Mouse (Mus musculus): Measurements from ENCODE around the gene Rdh13.
A peak's percentile ranks its signal among the peaks of the same experiment; 100 is the strongest.

Gene Rdh13

DNA sequence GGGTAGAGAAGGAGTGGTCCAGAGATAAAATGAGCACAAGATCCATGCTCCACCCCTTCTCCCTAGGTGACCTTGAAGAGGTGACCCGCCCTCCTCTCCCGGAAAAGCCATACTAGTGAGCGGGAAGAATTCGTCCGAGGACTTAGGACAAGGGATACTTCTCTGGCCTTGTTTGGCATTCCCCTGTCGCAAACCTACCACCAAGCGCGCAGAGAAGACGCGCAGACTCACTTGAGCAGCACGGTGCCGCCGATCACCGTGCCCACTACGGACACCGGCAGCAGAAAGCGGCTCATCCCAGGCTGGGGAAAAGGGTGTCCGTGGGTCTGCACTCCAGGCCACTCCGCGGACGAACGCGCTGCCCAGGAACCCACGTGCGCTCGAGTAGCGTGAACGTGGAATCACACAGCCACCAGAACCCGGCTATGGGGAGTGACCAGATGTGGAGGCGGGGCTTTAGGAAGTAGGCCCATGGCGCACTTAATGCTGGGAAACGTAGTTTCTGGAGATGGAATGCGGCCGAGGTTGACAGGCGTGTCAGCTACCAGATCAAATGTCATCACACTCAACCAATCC is at the start of gene Rdh13:
Rdh13 (minus strand) TSS at position 434 of the 576 bp plus-strand sequence.
- peak; percentile 78 to 86 for DNase-seq (ENCODE audit: low spot score in 2 of 2)

DNA sequence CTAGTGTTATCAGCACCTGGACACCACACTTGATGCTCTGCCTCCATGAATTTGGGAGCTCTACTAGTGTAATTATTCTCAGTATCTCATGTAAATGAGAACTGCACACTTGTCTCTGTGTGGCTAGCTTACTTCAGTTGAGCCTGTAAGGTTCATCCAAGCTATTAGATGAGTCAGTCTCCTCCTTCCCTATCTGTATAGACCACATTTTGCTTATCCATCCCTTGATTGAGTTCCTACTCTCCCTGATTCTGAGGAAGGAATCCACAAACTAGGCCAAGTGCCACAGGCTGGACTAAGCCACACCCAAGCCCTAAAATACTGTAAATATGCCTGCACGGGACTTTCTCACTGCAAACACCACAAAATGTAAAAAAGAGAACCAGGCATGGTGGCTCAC is 48.5 kb upstream of the Rdh13 start:
- DNase-seq (ENCODE audit: low spot score in 2 of 2): no peak

DNA sequence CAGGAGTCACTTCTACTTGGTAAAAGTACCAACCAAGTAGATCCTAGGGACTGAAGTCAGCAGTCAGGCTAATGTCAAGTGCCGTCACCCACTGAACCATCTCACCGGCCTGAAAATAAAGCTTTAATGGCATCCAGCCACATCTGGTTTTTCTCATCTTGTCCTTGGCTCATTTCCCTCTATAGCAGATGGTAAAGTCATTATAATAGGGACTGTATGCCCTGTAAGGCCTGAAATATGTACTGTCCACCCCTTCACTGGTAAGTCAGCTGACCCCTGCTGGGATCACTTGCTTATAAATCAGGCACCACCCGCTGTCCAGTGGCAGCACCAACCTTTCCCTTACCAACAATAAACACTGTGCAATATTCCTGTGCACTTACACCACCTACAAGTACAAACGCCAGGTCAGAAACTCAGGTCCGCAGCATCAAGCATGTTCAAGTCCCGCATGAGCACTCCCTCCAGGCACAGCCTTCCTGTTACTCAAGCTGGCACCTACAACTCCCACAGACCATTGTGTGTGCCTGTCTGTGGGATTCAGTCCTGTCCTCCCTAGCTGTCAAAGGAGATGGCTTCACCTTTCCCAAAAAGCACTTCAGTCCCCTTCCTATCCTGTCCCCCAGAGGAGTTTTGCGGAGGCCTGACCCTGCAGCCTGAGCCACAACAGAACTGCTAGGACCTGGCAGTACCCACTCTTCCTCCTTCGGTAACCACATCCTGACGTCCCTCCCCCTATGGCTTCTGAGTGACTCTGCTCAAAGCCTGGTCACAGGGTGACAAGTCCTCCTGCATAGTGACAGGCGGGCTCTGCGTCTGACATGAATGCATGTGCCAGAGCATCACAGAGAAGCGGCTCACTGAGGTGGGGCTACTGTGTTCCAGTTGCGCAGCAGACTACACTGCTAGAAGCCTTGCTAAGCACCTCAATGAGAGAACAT is 47.1 kb upstream of the Rdh13 start:
- DNase-seq (ENCODE audit: low spot score in 2 of 2): peak in 1 of 2 experiments; percentile 34

DNA sequence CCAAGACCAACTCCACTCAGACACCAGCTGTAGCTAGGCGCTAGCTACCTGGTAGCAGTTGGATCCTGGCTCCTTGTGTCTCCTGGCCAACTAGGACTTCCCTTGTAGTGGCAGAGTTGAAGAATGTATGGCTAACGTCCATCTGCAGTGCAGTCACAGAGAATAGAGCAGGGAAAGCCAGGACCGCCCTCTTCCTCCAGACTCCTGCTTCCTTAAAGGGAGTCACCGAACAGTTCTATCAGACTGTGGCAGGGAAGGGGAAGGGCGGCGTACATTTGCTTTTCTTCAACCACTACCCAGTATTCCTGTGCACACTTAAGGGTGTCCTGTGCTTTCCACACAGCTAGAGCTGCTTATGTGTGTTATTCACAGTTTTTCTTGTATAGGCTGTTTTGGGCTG is 45.9 kb upstream of the Rdh13 start:
- no peak for DNase-seq (ENCODE audit: low spot score in 2 of 2)

DNA sequence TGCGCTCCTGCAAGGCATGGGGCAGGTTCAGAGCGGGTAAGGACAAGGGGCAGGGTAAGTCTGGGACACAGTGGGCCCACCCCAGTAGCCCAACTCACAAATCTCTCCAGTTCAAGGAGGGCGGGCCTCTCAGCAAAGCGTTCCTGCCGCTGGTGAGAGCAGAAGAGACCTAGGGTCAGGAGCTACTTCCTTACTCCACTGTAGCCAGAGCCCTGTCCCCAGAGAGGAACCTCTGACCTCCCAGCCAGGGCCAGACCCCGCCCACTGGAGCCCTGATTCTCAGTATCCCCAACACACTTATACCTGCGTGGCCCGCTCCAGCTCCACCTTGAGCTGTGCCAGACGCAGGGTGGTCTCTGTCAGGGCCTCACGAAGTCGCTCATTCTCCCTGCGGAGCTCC is 36.8 kb upstream of the Rdh13 start:
- no peak for DNase-seq (ENCODE audit: low spot score in 2 of 2)

DNA sequence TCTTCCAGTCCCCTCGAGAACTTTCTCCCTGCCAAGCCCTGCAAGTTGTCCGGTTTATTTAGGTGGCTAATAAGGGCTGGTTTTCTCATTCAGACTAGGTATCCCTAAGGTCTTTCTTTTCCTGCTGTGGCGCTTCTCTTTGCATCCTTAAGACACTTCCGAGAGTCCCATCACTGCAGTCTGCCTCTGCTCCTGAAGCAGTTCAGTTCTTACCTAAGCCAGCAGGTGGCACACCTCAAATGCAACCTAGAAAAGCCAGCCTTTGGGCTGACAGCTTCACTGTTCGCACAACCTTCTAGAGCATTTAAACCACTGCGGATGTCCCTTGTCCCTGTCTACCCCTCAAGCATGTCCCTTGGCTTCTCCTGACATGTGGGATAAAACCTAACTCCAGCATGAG is 34.2 kb upstream of the Rdh13 start:
- DNase-seq (ENCODE audit: low spot score in 2 of 2): no peak

DNA sequence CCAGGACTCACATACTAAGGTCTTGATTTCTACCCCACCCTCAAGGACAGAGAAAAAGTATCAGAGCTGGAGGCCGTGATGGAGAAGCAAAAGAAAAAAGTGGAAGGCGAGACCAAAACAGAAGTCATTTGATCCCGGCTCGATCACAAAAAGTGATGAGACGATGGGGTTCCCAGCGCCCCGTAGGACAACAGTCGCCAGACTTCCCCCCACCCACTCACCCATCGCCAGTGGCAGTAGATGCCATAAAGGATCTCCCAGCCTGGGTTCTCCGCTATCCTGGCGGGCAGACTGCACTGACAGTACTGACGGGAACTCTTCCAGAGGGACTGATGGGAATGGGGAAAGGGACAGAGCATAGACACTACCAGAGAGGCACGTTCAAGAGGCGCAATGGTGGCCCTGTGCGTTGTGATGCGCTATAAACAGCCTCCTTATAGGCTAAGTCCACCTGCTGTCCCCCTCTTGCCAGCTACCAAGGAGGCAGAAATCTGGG is 33.4 kb upstream of the Rdh13 start:
- DNase-seq (ENCODE audit: low spot score in 2 of 2): no peak

DNA sequence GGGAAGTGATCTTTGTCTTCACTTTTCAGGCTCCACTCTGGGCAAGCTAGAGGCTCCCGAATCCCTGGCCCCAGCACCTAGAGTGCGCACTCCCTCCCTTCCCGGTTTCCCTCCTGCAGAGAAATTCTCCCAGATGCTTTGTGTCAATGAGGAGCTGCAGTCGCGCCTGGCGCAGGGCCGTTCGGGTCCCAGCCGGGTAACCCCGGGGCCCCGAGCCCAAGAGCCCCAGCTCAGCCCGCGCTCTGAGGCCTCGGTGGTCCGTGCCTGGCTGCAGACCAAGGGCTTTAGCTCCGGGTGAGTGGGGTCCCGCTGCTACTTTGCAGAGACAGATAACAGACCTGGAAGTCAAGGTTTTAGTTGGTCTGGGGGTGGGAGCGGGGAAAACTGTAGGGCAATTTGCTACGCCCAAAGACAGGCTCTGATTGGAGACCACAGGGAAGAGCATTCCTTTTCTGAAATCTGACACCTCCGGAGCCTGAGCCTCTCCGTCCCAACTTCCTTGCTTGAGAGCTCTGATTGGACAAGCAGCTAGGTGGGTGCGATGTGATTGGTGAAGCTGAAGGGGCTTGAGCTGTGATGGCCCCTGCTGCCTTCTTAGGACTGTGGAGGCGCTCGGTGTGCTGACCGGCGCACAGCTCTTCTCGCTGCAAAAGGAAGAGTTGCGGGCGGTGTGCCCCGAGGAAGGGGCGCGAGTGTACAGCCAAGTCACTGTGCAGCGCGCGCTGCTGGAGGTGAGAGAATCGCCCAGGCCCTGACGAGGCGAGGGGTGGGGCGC is 32.8 kb upstream of the Rdh13 start:
- no peak for DNase-seq (ENCODE audit: low spot score in 2 of 2)

DNA sequence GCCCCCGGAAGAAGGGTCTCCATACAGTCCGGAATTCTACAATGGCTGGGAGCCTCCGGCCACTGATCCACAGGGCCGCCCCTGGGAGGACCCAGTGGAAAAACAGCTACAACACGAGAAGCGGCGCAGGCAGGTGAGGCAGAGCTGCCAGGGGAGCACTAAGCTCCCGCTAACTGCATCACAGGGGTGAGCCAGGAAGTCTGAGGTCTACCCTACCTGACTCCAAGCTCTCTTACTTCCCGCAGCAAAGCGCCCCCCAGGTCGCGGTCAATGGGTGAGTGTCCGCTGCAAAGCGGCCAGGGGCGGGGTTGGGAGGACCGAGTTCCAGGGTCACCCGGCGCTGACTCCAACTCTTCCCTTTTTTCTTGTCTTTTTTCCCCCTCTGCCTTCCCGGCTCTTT is 28.5 kb upstream of the Rdh13 start:
- no peak for DNase-seq (ENCODE audit: low spot score in 2 of 2)

DNA sequence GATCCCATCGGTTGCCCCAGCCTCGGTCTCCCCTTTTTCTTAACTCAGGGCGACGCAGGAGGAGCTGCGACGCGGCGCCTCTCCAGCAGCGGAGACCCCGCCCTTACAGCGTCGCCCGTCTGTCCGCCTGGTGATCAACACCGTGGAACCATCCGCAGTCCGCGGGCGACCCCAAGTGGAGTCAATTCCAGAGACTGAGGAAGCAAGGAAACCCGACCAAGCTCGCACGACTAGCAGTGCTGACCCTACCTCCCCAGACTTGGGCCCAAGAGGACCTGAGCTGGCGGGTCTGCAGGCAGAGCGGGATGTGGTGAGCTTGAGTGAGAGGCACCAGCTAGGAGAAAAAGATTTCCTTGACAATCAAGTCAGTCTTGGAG is 25.7 kb upstream of the Rdh13 start:
- DNase-seq (ENCODE audit: low spot score in 2 of 2): peak; percentile 32 to 67

DNA sequence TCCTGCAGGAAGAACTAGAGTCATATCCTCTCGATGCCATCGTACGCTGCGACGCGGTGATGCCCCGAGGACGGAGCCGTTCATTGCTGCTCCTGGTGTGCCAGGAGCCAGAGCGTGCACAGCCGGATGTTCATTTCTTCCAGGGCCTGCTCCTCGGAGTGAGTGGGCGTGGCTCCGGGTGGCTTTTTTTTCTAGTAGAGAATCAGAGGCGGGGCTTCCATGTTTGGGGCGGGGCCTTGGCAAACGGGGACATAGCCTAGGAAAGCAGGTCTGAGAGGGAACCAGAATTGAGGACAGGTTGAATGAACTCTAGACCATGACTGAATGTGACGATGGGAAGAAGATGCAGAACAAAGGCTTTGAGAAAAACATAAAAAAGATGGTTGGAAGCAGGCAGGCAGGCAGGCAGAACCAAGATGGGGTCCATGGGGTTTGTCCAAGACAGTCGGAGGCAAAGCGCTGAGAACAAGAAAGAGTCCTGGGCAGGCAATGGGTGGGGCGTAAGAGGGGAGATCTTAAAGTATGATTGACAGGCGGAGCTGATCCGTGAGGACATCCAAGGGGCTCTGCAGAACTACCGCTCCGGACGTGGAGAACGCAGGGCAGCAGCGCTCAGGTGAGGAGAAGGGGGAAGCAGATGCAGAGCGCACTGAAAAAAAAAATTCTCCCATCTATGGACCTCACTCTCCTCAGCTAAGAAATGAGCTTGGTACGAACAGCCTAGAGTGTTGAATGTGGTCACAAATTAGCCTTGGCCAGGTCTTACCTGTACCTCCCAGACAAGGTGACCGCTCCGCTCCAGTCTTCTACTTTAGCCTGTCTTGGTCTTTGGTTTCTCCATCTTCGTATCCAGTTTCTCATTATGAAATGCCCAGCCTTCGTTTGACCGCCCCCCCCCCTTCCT is 25.1 kb upstream of the Rdh13 start:
- no peak for DNase-seq (ENCODE audit: low spot score in 2 of 2)

DNA sequence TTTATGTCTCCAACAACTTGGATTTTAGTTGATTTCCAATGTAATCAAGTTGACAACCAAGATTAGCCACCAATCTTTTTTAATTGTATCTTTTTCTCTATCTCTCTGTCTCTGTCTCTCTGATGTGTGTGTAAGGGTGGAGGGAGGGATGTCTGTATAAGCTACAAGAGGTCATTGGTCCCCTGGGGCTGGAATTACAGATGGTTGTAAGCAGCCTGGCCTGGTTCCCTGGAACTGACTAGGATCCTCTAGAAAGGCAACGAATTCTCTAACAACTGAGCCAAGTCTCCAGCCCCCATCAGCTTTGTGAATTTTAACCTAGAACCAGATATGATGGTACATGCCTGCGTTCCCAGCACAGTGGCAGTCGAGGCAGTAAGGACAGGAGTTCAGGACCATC is 22.4 kb upstream of the Rdh13 start:
- DNase-seq (ENCODE audit: low spot score in 2 of 2): no peak

DNA sequence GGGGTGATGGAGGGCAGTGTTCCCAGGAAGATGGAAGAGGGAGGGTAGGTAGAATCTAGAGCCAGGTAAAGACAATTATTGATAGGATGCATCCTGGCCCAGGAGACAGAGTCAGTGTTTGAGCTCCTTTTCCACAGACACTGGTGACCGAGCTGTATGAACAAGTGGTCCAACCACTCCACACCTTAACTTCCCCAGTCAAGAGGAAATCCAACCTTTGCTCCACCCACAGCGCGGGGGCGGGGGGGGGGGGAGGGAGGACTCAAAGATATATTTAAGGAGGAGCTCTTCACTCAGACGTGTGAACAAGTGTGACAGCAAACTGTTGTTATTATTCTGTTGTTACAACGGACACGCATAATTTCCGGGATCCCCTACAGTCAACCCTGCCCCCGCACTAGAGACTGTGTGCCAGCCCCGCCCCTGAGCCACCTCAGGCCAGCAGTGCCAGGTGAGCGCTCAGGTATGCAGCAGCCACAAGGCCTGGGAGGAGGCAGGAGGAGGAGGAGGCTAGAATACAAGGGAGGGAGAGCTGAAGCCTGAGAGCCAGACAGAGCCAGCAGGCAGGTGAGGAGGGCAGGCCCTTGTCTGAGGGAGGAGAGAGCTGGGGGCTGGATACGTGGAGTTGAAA is 18.9 kb upstream of the Rdh13 start:
- DNase-seq (ENCODE audit: low spot score in 2 of 2): no peak

DNA sequence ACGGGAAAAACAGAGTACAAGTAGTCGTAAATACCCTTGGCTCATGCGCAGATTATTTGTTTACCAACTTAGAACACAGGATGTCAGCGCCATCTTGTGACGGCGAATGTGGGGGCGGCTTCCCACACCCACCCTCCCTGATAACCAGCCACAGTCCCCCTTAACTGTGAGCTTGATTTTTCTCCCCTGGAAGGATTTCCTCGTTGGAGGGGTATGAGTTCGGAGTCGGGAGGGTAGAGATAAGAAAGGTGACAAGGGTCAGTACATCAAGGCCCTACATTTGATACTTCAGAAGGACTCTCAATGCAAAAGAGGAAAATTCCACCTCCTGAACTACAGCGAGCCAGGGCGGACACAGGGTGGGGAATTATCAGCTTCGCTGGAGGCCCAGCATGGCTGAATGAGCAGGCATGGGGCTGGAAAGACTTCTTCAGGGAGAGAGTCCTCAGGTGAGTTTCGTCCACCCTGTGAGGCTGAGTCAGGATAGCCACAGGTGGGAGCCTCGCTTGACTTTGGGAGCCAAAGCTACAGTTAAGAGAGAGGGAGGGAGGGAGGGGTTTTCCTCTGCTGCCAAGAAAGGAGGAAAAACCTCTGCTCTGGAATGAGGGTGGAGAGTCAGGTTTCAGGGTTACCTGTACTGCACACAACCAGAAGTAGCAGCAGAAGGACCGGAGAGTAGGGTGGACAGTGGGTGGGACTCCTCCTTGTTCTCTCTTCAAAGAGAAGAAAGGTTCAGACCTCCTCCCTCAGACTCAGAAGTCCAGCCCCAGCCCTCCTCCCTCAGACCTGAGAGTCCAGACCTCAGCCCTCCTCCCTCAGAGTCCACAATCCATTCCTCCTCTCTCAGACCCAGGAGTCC is 15.4 kb upstream of the Rdh13 start, which contains the start of gene Eps8l1:
Eps8l1 (plus strand) TSS at position 99 of the 859 bp plus-strand sequence.
- DNase-seq (ENCODE audit: low spot score in 2 of 2): no peak

DNA sequence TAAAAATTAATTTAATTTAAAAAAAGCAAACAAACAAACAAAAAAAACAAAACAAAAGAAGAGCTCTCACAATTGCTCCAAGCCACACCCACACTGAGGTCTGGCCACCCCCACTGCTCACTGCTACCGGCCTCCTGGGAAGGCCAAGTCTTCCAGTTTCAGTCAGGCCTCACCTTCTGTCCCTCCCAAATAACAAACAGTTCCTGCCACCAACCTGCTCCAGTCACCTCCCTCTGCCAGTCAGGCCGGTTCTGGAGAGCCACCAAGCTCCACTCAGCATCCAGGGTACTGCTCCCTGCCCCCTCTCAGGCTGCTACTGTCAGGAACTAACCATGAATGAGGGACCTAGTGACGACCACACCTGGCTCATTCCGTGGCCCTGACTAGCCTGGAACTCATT is 7.2 kb upstream of the Rdh13 start:
- no peak for DNase-seq (ENCODE audit: low spot score in 2 of 2)

DNA sequence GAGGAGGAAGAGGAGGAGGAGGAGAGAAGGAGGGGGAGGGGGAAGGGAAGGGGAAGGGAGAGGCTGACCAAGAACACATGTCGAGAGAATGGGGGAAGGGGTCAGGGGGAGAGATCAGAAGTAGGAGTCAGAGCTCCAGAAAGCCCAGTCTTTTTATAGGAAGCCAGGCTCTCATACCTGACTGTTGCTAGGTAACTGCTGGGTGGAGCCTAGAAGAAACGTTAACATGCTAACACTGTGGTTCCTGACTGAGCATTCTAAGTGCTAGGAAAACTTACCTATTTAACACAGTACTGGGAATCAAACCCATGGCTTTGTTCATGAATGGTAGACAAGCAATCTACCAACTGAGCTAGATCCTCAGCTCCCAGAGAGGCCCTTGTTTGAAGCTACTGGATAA is 3.8 kb upstream of the Rdh13 start:
- no peak for DNase-seq (ENCODE audit: low spot score in 2 of 2)

DNA sequence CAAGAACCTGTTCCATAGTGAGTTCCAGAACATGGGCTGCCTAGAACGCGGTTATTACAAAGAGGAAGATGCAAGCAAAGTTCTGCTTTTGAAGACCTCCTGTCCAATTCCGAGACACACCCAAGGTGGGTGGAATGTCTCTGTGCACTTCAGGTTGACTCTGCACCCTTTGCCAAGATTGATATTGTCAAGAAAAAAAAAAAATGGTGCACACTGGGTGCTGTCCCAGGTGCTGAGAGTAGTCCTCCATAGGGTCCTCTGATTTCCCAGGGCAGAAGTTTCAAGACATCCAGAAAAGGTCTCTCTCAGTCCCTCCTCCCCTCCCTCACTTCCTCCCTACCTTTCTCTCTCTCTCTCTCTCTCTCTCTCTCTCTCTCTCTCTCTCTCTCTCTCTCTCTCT is 3.0 kb upstream of the Rdh13 start:
- no peak for DNase-seq (ENCODE audit: low spot score in 2 of 2)

DNA sequence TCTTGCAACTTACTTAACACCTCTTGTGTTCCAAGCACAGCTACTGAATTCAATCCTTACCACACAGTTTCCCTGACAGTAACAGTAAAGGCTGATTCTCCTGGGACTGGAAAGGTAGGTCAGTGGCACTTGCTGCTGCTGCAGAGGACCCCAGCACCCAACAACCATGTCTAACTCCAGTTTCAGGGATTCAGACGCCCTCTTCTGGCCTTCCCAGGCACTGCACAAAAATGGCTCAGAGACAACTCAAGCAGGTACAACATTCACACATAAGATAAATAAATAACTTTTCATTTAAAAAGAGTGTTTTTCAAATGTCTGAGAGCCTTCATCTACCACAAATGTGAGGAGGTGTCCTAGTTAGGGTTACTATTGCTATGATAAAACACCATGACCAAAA is 1.7 kb upstream of the Rdh13 start:
- no peak for DNase-seq (ENCODE audit: low spot score in 2 of 2)

DNA sequence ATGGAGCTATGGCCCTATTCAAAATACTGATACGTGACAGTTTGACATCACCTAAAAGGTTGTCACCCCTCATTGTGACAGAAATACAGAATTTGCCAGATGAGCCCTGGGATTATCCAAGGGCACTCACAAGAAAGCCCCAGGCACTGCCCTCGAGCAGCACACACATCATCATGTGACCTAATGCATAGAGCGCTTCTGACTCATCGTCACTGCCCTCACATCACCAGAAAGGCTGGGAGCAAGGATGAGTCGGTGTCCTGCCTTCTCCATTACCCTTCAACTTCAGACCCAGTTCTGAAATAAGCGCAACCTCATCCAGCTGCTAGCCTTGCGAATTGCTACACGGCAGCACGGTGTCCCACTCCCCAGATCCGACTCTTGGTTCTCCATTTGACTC is 4.9 kb downstream of the Rdh13 start:
- DNase-seq (ENCODE audit: low spot score in 2 of 2): no peak

DNA sequence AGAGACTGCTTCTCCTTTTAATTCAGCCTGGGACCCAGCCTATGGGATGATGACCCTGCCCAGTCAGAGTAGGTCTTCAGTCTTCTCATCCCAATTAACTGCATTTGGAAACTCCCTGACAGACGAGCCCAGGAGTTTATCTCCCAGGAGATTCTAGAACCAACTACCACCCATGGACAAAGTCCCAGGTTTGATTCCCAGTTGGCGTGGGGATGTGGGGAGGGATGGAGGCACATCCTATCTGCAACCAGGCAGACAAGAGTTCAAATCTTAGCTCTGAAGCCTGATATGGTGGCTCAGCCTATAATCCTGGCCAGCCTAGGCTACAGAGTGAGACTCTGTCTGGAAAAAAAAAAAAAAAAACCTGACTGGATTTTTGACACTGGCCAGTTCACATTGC is 7.7 kb downstream of the Rdh13 start:
- DNase-seq (ENCODE audit: low spot score in 2 of 2): peak in 1 of 2 experiments; percentile 36
